Mouse (Mus musculus) heart, embryonic 11.5 days (tissue): ENCODE results near the gene Mvd. TPM values are rescaled to one million over a fixed set of nuclear protein-coding genes. Genes with fewer than 3 reads are reported as not detected.
A peak's percentile ranks its signal among the peaks of the same experiment; 100 is the strongest.

ENCODE experiments used
- ATAC-seq: fragments of 200-750 bp; cut with Nextera tagmentation; replicated peaks from 2 replicates; pipeline ENCODE4 v1.8.0; 2017; ENCODE audit warnings: moderate library complexity; ENCODE audit not compliant: insufficient number of reproducible peaks, low FRiP score, low TSS enrichment
- H3K27ac ChIP-seq: fragments of 300-500 bp; sonication (generic); 2 replicates; pipeline ENCODE4 v1.5.1; 2014; ENCODE audit warnings: mild to moderate bottlenecking, low read depth, low read length
- H3K27me3 ChIP-seq: fragments of 300-500 bp; sonication (generic); 2 replicates; pipeline ENCODE4 v1.6.1; 2014; ENCODE audit warnings: mild to moderate bottlenecking, low read length, mixed read lengths; ENCODE audit not compliant: control insufficient read depth, insufficient read depth
- H3K36me3 ChIP-seq: fragments of 300-500 bp; sonication (generic); 2 replicates; pipeline ENCODE4 v1.6.1; 2014; ENCODE audit warnings: mild to moderate bottlenecking, low read length, moderate library complexity, mixed read lengths; ENCODE audit not compliant: control insufficient read depth, insufficient read depth
- H3K4me1 ChIP-seq: fragments of 300-500 bp; sonication (generic); 2 replicates; pipeline ENCODE4 v1.6.1; 2014; ENCODE audit warnings: low read length; ENCODE audit not compliant: control insufficient read depth, insufficient read depth
- H3K4me2 ChIP-seq: fragments of 300-500 bp; sonication (generic); 2 replicates; pipeline ENCODE4 v1.6.1; 2014; ENCODE audit warnings: mild to moderate bottlenecking, moderate library complexity
- H3K4me3 ChIP-seq: fragments of 300-500 bp; sonication (generic); 2 replicates; pipeline ENCODE4 v1.5.1; 2014; ENCODE audit warnings: low read depth, low read length
- H3K9ac ChIP-seq: fragments of 300-500 bp; sonication (generic); 2 replicates; pipeline ENCODE4 v1.6.1; 2014; ENCODE audit warnings: mild to moderate bottlenecking, low read depth, low read length, moderate library complexity
- H3K9me3 ChIP-seq: fragments of 300-500 bp; sonication (generic); replicated peaks from 2 replicates; pipeline ENCODE4 v1.6.1; 2016; ENCODE audit warnings: low read length; ENCODE audit not compliant: control insufficient read depth
- WGBS: fragments of 180-500 bp; shearing (Covaris S2); extraction: QIAGEN DNeasy Blood & Tissue Kit; methylation state at CpG from one replicate; pipeline ENCODE4 v1.1.7; 2014; ENCODE audit not compliant: insufficient replicate concordance; 5-methylcytosine and 5-hydroxymethylcytosine counted together
- polyA plus RNA-seq: library from polyadenylated mRNA; unstranded; fragments of >200 nt; fragmentation: Nextera tagmentation; extraction: Ambion mirVana; gene quantifications from 2 replicates; pipeline ENCODE4 v1.2.1, GENCODE M21; 2014

Gene Mvd
- polyA plus RNA-seq, 1 experiment from 2014 or later, result 28.0 TPM

GRCm38 (mm10) chr8:122460524-122461472 is 17.6 kb upstream of the Mvd start, which contains the start of gene Snai3:
TSS of gene Snai3 (minus strand) at chr8:122460733.
- H3K27me3 ChIP-seq, result peaks cover 33% of the 10 kb centered on the region
- peak within 1 kb of the TSS; percentile 86 for H3K4me2 ChIP-seq

DNA sequence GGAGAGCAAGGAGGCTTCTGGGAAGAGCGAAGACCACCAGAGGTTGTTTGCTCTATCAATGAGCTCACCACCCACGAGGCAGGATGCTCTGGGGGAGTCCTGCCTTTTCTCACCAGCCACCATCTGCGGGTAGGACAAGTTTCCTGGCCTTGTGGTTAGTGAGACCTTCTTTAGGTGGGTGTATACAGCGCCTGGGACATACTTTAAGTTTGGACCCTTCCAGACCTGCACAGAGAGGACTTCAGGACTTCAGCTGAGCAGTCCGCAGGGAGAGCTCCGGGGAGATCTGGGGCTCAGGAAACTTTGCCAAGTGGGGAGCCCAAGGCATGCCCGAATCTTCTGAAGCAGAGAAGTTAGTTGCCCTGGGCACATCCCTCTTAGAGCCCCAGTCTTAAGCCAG is 16.8 kb upstream of the Mvd start:
- H3K9ac ChIP-seq, result peak overlapping the region; percentile 67
- 21% methylated on average over 7 of the region's 7 CpGs for WGBS
- H3K4me1 ChIP-seq, result peaks cover 35% of the 10 kb centered on the region
- no peak overlapping the region for H3K27ac ChIP-seq
- H3K4me3 ChIP-seq, result peak overlapping the region; percentile 46
- H3K4me2 ChIP-seq, result peak overlapping the region; percentile 86
- ATAC-seq, result no peak
- H3K36me3 ChIP-seq, result no peaks in the 10 kb centered on the region
- no peaks in the 10 kb centered on the region for H3K9me3 ChIP-seq
- H3K27me3 ChIP-seq, result peaks cover 33% of the 10 kb centered on the region

More at GRCm38 (mm10) chr8:122460524-122461472, 17.6 kb upstream of the Mvd start, which contains the start of gene Snai3:
- ATAC-seq, result 0 out of 2 replicates have a peak, but pooled peaks have one; percentile 46
- Histone ChIP-seq H3K4me3 (peak within 1 kb of the TSS; percentile 46), H3K27ac (no peak within 1 kb of the TSS), H3K9ac (peak within 1 kb of the TSS; percentile 67), H3K4me1 (peaks cover 35% of the 10 kb centered on the region), H3K36me3 (no peaks in the 10 kb centered on the region), H3K9me3 (no peaks in the 10 kb centered on the region)
- WGBS, result 5% methylated on average over 49 of the region's 56 CpGs

DNA sequence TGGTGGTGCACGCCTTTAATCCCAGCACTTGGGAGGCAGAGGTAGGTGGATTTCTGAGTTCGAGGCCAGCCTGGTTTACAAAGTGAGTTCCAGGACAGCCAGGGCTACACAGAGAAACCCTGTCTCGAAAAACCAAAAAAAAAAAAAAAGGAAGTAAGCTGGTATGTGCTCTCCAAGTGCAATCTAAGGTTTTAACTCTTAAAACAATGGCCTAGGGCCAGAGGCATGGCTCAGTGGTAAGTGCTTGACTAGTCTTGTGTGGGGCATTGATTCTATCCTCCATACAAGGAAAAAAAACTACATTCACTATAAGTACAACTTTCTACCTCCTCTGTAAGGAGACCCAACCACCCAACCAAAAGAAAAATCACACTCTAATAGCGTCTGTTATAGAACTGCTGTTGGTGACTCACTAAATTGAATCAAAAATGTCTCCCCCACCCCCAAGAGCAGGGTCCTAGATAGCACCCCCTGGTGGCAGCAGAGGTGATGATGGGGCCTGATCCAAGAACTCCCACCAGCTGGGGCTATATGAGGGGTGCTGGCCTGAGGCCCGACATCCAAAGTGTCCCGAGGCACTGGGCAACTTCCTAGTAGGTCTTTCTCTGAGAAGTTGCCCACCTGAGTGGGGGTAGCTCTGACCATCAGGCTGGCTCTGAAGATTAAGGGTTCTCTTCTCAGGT is 16.1 kb upstream of the Mvd start:
- peaks cover 33% of the 10 kb centered on the region for H3K27me3 ChIP-seq

GRCm38 (mm10) chr8:122457171-122457570 is 13.9 kb upstream of the Mvd start:
- Histone ChIP-seq H3K9me3 (no peaks in the 10 kb centered on the region), H3K9ac (no peak overlapping the region), H3K36me3 (no peaks in the 10 kb centered on the region), H3K4me1 (peaks cover 27% of the 10 kb centered on the region), H3K4me3 (no peak overlapping the region), H3K4me2 (no peak overlapping the region), H3K27me3 (peaks cover 33% of the 10 kb centered on the region), H3K27ac (no peak overlapping the region)
- WGBS, result 64% methylated on average over 11 of the region's 11 CpGs
- no peak for ATAC-seq

More for the DNA sequence above, 16.1 kb upstream of the Mvd start:
- Histone ChIP-seq H3K27ac (no peak overlapping the region), H3K4me1 (peaks cover 35% of the 10 kb centered on the region), H3K36me3 (no peaks in the 10 kb centered on the region), H3K9ac (no peak overlapping the region), H3K4me2 (peak overlapping the region; percentile 86), H3K4me3 (peak overlapping the region; percentile 46; the same call in 1 of the 2 replicates), H3K9me3 (no peaks in the 10 kb centered on the region)
- no peak for ATAC-seq
- WGBS, result 58% methylated on average over 6 of the region's 6 CpGs

DNA sequence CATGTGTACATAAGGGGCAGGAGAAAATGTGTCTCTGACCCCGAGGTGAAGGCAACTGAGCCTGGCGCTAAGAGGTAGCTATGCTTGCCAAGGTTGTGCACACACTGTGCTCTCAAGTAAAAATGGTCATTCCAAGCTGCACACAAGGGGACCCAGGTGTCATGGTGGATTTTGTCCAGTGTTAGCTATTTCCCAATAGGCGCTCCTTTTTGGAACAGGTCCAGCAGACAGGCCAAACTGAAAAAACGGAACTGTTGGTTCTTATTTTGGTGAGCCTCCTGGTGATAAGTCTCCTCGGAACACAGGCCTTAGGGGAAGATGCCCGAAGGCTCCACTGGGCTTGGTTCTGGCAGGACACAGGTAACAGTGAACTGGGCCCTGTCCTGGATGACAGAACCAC is 11.2 kb upstream of the Mvd start:
- Histone ChIP-seq H3K9ac (no peak overlapping the region), H3K27ac (no peak overlapping the region), H3K9me3 (no peaks in the 10 kb centered on the region), H3K27me3 (peaks cover 12% of the 10 kb centered on the region), H3K36me3 (no peaks in the 10 kb centered on the region), H3K4me2 (no peak overlapping the region), H3K4me3 (no peak overlapping the region), H3K4me1 (peaks cover 18% of the 10 kb centered on the region)
- 83% methylated on average over 6 of the region's 6 CpGs for WGBS
- ATAC-seq, result no peak

DNA sequence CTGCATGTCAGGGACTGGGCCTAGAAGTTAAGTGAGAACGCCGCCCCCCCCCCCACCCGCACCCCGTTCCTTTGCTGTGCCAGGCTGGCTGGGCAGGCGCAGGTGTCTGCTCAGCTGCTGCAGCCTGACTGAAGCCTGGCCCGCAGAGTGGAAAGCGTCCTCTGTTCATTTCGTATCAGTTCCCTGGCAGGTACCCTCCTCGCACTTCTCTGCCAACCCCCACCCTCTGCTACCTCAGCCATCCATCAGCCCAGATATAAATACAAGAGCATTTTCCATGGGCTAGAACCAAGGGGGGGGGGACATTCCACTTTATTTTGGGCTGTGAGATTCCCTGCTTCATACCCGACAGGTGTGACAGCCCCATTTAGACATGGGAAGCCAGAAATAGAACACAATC is 8.9 kb upstream of the Mvd start:
- peak overlapping the region; percentile 88 for H3K27ac ChIP-seq
- 63% methylated on average over 10 of the region's 10 CpGs for WGBS
- no peaks in the 10 kb centered on the region for H3K9me3 ChIP-seq
- 0 out of 2 replicates have a peak, but pooled peaks cover under 1% of the 10 kb centered on the region for H3K27me3 ChIP-seq
- ATAC-seq, result no peak
- H3K4me2 ChIP-seq, result 0 out of 2 replicates have a peak overlapping the region, but pooled peaks have one; percentile 3
- H3K36me3 ChIP-seq, result no peaks in the 10 kb centered on the region
- H3K9ac ChIP-seq, result no peak overlapping the region; the same call in 1 of the 2 replicates
- H3K4me3 ChIP-seq, result no peak overlapping the region
- H3K4me1 ChIP-seq, result peaks cover 18% of the 10 kb centered on the region

GRCm38 (mm10) chr8:122451161-122451703 is 8.0 kb upstream of the Mvd start:
- Histone ChIP-seq H3K4me1 (peaks cover 18% of the 10 kb centered on the region), H3K27me3 (no peaks in the 10 kb centered on the region), H3K27ac (peak overlapping the region; percentile 88), H3K9me3 (no peaks in the 10 kb centered on the region), H3K4me2 (peak overlapping the region; percentile 45), H3K9ac (no peak overlapping the region), H3K36me3 (no peaks in the 10 kb centered on the region), H3K4me3 (0 out of 2 replicates have a peak overlapping the region, but pooled peaks have one; percentile 4)
- 38% methylated on average over 7 of the region's 7 CpGs for WGBS
- ATAC-seq, result peak; percentile 56

GRCm38 (mm10) chr8:122445203-122445602 is 2.0 kb upstream of the Mvd start:
- ATAC-seq, result no peak
- H3K27me3 ChIP-seq, result no peaks in the 10 kb centered on the region
- H3K9ac ChIP-seq, result peak overlapping the region; percentile 36; the same call in 1 of the 2 replicates
- no peaks in the 10 kb centered on the region for H3K36me3 ChIP-seq
- no peaks in the 10 kb centered on the region for H3K9me3 ChIP-seq
- 55% methylated on average over 3 of the region's 3 CpGs for WGBS
- peaks cover 22% of the 10 kb centered on the region for H3K4me1 ChIP-seq
- 0 out of 2 replicates have a peak overlapping the region, but pooled peaks have one; percentile 95 for H3K27ac ChIP-seq
- H3K4me3 ChIP-seq, result no peak overlapping the region; the same call in 1 of the 2 replicates
- peak overlapping the region; percentile 75 for H3K4me2 ChIP-seq
